Mouse (Mus musculus) right cerebral cortex, adult 2 months (tissue): ENCODE results near the gene Tsks.
A peak's percentile ranks its signal among the peaks of the same experiment; 100 is the strongest.

Experiments used
- DNase-seq, 2 experiments: peaks; one replicate each; pipeline ENCODE4 v3.0.0; 2021 to 2022; ENCODE audit warnings: low spot score in 2 of 2

Gene Tsks

GRCm38 (mm10) chr7:44975117-44975419 lies 32.1 kb downstream of the Tsks start:
- no peak for DNase-seq

GRCm38 (mm10) chr7:44978300-44978699 lies 35.3 kb downstream of the Tsks start:
- no peak for DNase-seq

- no peak for DNase-seq
Observed at GRCm38 (mm10) chr7:44981539-44981938, 38.5 kb downstream of the Tsks start.

- peak; percentile 87 to 92 for DNase-seq
Observed at GRCm38 (mm10) chr7:44983085-44983484, 40.1 kb downstream of the Tsks start.

GRCm38 (mm10) chr7:44983944-44984832 lies 41.2 kb downstream of the Tsks start:
- DNase-seq = no peak

- DNase-seq = no peak
Observed at GRCm38 (mm10) chr7:44984833-44985164, 41.8 kb downstream of the Tsks start.

- DNase-seq = peak; percentile 40 to 52
Observed at GRCm38 (mm10) chr7:44985595-44986191, 42.7 kb downstream of the Tsks start.

- DNase-seq = peak; percentile 98
Observed at GRCm38 (mm10) chr7:44986192-44986878, 43.3 kb downstream of the Tsks start, which contains the start of gene Prmt1. Prmt1 (minus strand) TSS chr7:44986568.

GRCm38 (mm10) chr7:44986879-44987718 lies 44.1 kb downstream of the Tsks start:
- DNase-seq = no peak

- no peak for DNase-seq
Observed at GRCm38 (mm10) chr7:44996672-44997071, 53.7 kb downstream of the Tsks start.

GRCm38 (mm10) chr7:44997231-44997939 lies 54.4 kb downstream of the Tsks start, which contains the start of gene Irf3:
Irf3 (plus strand) TSS chr7:44997648.
- DNase-seq = peak; percentile 96 to 98

GRCm38 (mm10) chr7:44997940-44998428 lies 55.0 kb downstream of the Tsks start:
- DNase-seq = no peak

GRCm38 (mm10) chr7:44998501-44998955 lies 55.5 kb downstream of the Tsks start, which contains the start of gene Bcl2l12:
Bcl2l12 (minus strand) TSS chr7:44998712.
- no peak for DNase-seq

- DNase-seq = no peak
Observed at GRCm38 (mm10) chr7:44999753-45000152, 56.7 kb downstream of the Tsks start.

- no peak for DNase-seq
Observed at GRCm38 (mm10) chr7:45000539-45001114, 57.6 kb downstream of the Tsks start.

- DNase-seq = no peak
Observed at GRCm38 (mm10) chr7:45002440-45002839, 59.4 kb downstream of the Tsks start.

- DNase-seq = no peak
Observed at GRCm38 (mm10) chr7:45004546-45004945, 61.5 kb downstream of the Tsks start.

GRCm38 (mm10) chr7:45005321-45005992 lies 62.5 kb downstream of the Tsks start:
- DNase-seq = no peak

GRCm38 (mm10) chr7:45006503-45006902 lies 63.5 kb downstream of the Tsks start:
- DNase-seq = no peak

GRCm38 (mm10) chr7:45007141-45007540 lies 64.1 kb downstream of the Tsks start:
- DNase-seq = no peak
